Mouse (Mus musculus) lung, embryonic 15.5 days (tissue): ENCODE results near the gene Cfi. TPM values are rescaled to one million over a fixed set of nuclear protein-coding genes. Genes with fewer than 3 reads are reported as not detected.

Source experiments
- ATAC-seq: fragments of 200-750 bp; cut with Nextera tagmentation; 2 replicates; pipeline ENCODE4 v1.8.0; 2017; ENCODE audit warnings: moderate number of reproducible peaks, borderline replicate concordance; ENCODE audit not compliant: low FRiP score, low TSS enrichment; ENCODE audit errors: extremely low read depth
- H3K27ac ChIP-seq: fragments of 300-500 bp; sonication (generic); 2 replicates; pipeline ENCODE4 v1.5.1; 2015; ENCODE audit warnings: moderate library complexity, mild to moderate bottlenecking, inconsistent platforms
- H3K27me3 ChIP-seq: fragments of 300-500 bp; sonication (generic); 2 replicates; pipeline ENCODE4 v1.6.1; 2015; ENCODE audit warnings: inconsistent platforms
- H3K36me3 ChIP-seq: fragments of 300-500 bp; sonication (generic); 2 replicates; pipeline ENCODE4 v1.6.1; 2015; ENCODE audit warnings: inconsistent platforms
- H3K4me1 ChIP-seq: fragments of 300-500 bp; sonication (generic); 2 replicates; pipeline ENCODE4 v1.6.1; 2015; ENCODE audit warnings: inconsistent platforms
- H3K4me2 ChIP-seq: fragments of 300-500 bp; sonication (generic); 2 replicates; pipeline ENCODE4 v1.6.1; 2015; ENCODE audit warnings: inconsistent platforms, mild to moderate bottlenecking, moderate library complexity
- H3K4me3 ChIP-seq: fragments of 300-500 bp; sonication (generic); 2 replicates; pipeline ENCODE4 v1.5.1; 2015; ENCODE audit warnings: mild to moderate bottlenecking, inconsistent platforms
- H3K9ac ChIP-seq: fragments of 300-500 bp; sonication (generic); 2 replicates; pipeline ENCODE4 v1.6.1; 2015; ENCODE audit warnings: inconsistent platforms
- H3K9me3 ChIP-seq: fragments of 300-500 bp; sonication (generic); 2 replicates; pipeline ENCODE4 v1.6.1; 2016; ENCODE audit warnings: inconsistent platforms
- whole genome bisulfite sequencing: fragments of 180-500 bp; shearing (Covaris S2); methylation state at CpG from one replicate; pipeline ENCODE4 v1.1.7; 2015; 5-methylcytosine and 5-hydroxymethylcytosine counted together
- polyA plus RNA-seq: library from polyadenylated mRNA; unstranded; fragments of >200 nt; fragmentation: Nextera tagmentation; extraction: Ambion mirVana; gene quantifications from 2 replicates; pipeline ENCODE4 v1.2.1, GENCODE M21; 2015

Cfi gene
- polyA plus RNA-seq, 1 experiment from 2014 or later, result 19.8 TPM

DNA sequence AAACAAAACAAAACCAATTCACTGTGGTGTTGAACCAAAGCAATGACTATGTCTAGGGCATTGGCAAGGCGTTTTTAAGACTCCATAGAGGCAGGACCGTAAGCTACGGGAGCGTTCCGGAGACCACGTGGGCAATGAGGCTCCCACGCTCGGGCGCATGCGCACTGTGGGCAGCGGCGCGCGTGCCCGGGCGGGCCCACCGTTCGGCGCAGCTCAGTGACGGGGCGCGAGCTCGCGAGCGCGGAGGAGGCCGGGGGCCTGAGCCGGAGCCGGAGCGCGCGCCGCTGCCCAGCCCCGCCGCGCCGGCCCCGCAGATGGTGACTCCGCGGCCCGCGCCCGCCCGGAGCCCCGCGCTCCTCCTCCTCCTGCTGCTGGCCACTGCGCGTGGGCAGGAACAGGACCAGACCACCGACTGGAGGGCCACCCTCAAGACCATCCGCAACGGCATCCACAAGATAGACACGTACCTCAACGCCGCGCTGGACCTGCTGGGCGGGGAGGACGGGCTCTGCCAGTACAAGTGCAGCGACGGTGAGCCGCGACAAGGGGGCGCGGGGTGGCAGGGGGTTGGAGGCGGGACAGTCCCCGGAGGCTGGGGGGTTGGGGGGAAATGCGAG is 42.8 kb downstream of the Cfi start, which contains the start of gene Pla2g12a:
Gene Pla2g12a, plus strand, starts transcription at position 202 of the 617 bp plus-strand sequence.
- Histone ChIP-seq H3K4me1 (peaks cover 10% of the 10 kb centered on the region), H3K27me3 (no peaks in the 10 kb centered on the region), H3K4me3 (peak within 1 kb of the TSS; percentile 76), H3K9ac (peak within 1 kb of the TSS; percentile 61), H3K27ac (peak within 1 kb of the TSS; percentile 74), H3K9me3 (no peaks in the 10 kb centered on the region), H3K4me2 (peak within 1 kb of the TSS; percentile 89), H3K36me3 (no peaks in the 10 kb centered on the region)
- under 1% methylated on average over 46 of the region's 66 CpGs for WGBS
- peak; percentile 85 for ATAC-seq

DNA sequence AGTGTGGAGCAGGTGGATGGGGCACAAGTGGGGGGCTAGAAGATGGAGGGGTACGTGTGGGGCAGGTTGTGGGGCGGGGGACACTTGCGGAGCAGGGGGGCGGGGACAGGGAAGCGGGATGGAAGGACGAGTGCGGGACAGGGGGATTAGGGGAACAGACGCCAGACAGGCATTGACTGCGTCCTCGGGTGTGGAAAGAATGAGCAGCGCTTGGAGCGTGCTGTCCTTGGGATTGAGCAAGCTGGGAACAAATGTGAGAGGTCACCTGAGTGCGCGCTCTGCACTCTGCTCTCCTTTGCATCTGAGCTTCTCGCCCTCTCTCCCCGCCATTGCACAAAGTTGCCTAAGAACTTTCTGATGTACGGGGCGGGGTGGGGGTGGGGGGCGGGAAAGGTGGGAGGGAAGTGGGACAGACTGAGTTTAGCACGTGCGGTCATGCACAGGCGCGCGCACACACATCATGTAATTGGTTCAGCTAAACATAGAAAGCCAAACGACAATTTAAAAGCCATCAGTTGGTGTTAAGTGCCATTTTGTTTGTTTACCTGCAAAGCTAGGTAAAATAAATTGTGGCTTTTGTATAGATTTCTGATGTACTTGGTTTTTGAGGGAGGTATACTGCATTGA is 43.6 kb downstream of the Cfi start:
- Histone ChIP-seq H3K27me3 (no peaks in the 10 kb centered on the region), H3K4me1 (peaks cover 10% of the 10 kb centered on the region), H3K9me3 (no peaks in the 10 kb centered on the region), H3K4me3 (peak overlapping the region; percentile 76), H3K27ac (peak overlapping the region; percentile 74), H3K9ac (peak overlapping the region; percentile 61), H3K4me2 (peak overlapping the region; percentile 89), H3K36me3 (no peaks in the 10 kb centered on the region)
- WGBS, result 1% methylated on average over 25 of the region's 25 CpGs
- ATAC-seq, result peak; percentile 60

DNA sequence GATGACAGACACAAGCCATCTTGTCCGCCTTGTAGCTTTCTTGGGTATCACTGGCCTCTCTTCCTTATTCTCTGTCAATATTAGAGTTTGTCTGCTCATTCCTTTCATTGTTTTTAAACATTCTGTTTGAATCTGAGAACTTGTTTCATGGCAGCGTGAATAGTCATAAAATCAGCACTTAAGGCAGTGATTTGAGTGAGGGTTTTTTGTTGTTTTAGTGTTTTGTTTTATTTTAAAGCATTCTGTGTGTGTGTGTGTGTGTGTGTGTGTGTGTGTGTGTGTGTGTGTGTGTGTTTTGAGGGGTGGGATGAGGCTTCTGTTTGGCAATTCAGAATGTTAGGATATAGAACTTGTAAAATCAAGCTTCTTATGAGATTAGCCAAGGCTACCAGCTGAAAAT is 44.2 kb downstream of the Cfi start:
- 0 out of 2 replicates have a peak overlapping the region, but pooled peaks have one; percentile 61 for H3K9ac ChIP-seq
- peak overlapping the region; percentile 76; the same call in 1 of the 2 replicates for H3K4me3 ChIP-seq
- H3K27ac ChIP-seq, result no peak overlapping the region

GRCm38 (mm10) chr3:129880925-129881593 is 45.4 kb downstream of the Cfi start:
- Histone ChIP-seq H3K27ac (no peak overlapping the region), H3K4me2 (no peak overlapping the region), H3K9ac (no peak overlapping the region), H3K9me3 (no peaks in the 10 kb centered on the region), H3K4me1 (peaks cover 10% of the 10 kb centered on the region), H3K36me3 (no peaks in the 10 kb centered on the region), H3K27me3 (no peaks in the 10 kb centered on the region), H3K4me3 (no peak overlapping the region)
- WGBS, result 59% methylated on average over 8 of the region's 8 CpGs
- no peak for ATAC-seq

More for the DNA sequence above, 44.2 kb downstream of the Cfi start:
- Histone ChIP-seq H3K27me3 (no peaks in the 10 kb centered on the region), H3K4me2 (peak overlapping the region; percentile 89), H3K4me1 (peaks cover 10% of the 10 kb centered on the region), H3K36me3 (no peaks in the 10 kb centered on the region), H3K9me3 (no peaks in the 10 kb centered on the region)
- ATAC-seq, result no peak
- 81% methylated on average over 2 of the region's 2 CpGs for WGBS

DNA sequence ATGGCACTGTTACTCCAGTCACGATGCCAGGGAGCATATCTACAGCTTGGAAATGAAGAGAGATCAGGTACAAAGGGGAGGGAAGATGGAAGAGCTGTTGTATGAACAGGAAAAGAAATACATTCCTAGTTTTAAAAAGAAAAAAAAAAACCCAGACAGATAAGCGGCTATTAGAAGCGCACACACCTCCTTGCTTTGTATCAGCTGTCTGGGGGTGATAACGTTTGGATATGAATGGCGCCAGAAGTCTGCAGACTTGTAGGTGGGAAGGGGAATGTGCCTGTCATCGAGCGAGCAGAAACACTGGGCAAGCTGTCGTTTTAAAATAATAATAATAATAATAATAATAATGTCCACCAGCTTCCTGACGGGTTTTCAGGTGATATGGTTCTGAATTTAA is 49.9 kb downstream of the Cfi start:
- H3K9me3 ChIP-seq, result no peaks in the 10 kb centered on the region
- WGBS, result 56% methylated on average over 9 of the region's 9 CpGs
- ATAC-seq, result no peak
- no peaks in the 10 kb centered on the region for H3K27me3 ChIP-seq
- H3K4me1 ChIP-seq, result no peaks in the 10 kb centered on the region
- no peak overlapping the region for H3K4me3 ChIP-seq
- H3K36me3 ChIP-seq, result peaks cover 4% of the 10 kb centered on the region; the same call in 1 of the 2 replicates
- H3K27ac ChIP-seq, result no peak overlapping the region
- H3K4me2 ChIP-seq, result no peak overlapping the region
- no peak overlapping the region for H3K9ac ChIP-seq

GRCm38 (mm10) chr3:129886430-129886829 is 50.7 kb downstream of the Cfi start:
- WGBS, result 41% methylated on average over 5 of the region's 5 CpGs
- H3K27ac ChIP-seq, result no peak overlapping the region
- no peaks in the 10 kb centered on the region for H3K27me3 ChIP-seq
- peaks cover 5% of the 10 kb centered on the region; the same call in 1 of the 2 replicates for H3K36me3 ChIP-seq
- H3K4me1 ChIP-seq, result no peaks in the 10 kb centered on the region
- no peak overlapping the region for H3K9ac ChIP-seq
- no peak overlapping the region for H3K4me3 ChIP-seq
- H3K9me3 ChIP-seq, result no peaks in the 10 kb centered on the region
- no peak overlapping the region for H3K4me2 ChIP-seq
- ATAC-seq, result no peak

DNA sequence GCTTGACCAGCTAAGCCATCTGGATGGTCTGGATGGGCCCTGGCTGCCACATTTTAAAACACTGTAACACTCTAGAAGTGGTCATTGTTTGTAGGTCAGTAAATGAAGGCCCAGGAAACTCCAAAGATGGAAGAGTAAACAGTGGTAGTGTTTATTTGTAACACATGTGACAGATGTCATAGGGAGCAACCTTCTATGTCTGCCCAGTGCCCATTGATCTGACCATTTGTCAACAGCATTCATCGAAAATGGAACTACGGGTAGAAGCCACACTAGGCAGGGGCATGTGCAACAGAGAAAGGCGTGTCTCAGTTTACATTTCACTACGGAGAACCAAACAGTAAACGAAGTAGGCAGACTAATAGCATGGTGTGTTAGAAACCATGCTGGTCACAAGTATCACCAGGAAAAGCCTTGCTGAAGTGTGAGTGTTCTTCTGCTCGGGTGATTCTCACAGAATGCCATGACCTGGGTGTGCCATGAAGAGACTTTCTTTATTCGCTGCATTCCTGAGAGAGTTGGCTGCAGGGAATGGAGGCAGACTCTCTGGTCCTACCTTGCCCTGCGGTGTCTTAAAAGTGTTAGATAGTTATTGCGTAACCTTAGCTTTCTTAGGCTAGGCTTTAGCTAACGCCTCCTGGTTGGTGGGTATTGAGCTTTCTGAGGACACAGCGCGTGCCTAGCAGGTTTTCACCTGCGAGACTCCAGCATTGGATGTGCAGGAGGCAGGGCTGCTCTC is 52.3 kb downstream of the Cfi start:
- 71% methylated on average over 13 of the region's 13 CpGs for WGBS
- ATAC-seq, result no peak
- H3K4me3 ChIP-seq, result no peak overlapping the region

GRCm38 (mm10) chr3:129892003-129892402 is 56.3 kb downstream of the Cfi start:
- Histone ChIP-seq H3K4me2 (no peak overlapping the region), H3K9me3 (no peaks in the 10 kb centered on the region), H3K4me3 (no peak overlapping the region), H3K27me3 (no peaks in the 10 kb centered on the region), H3K4me1 (no peaks in the 10 kb centered on the region), H3K36me3 (peaks cover 12% of the 10 kb centered on the region; the same call in 1 of the 2 replicates), H3K9ac (no peak overlapping the region), H3K27ac (no peak overlapping the region)
- 76% methylated on average over 5 of the region's 5 CpGs for WGBS
- no peak for ATAC-seq

More for the DNA sequence above, 52.3 kb downstream of the Cfi start:
- Histone ChIP-seq H3K4me1 (no peaks in the 10 kb centered on the region), H3K36me3 (peaks cover 10% of the 10 kb centered on the region; the same call in 1 of the 2 replicates), H3K27ac (no peak overlapping the region), H3K27me3 (no peaks in the 10 kb centered on the region), H3K4me2 (no peak overlapping the region), H3K9me3 (no peaks in the 10 kb centered on the region), H3K9ac (no peak overlapping the region)

GRCm38 (mm10) chr3:129893143-129893542 is 57.5 kb downstream of the Cfi start:
- H3K9ac ChIP-seq, result no peak overlapping the region
- H3K9me3 ChIP-seq, result no peaks in the 10 kb centered on the region
- peaks cover 12% of the 10 kb centered on the region; the same call in 1 of the 2 replicates for H3K36me3 ChIP-seq
- 94% methylated on average over 3 of the region's 3 CpGs for WGBS
- no peak for ATAC-seq
- no peaks in the 10 kb centered on the region for H3K4me1 ChIP-seq
- no peak overlapping the region for H3K4me2 ChIP-seq
- no peak overlapping the region for H3K27ac ChIP-seq
- H3K27me3 ChIP-seq, result no peaks in the 10 kb centered on the region
- H3K4me3 ChIP-seq, result no peak overlapping the region

GRCm38 (mm10) chr3:129896591-129896990 is 60.9 kb downstream of the Cfi start:
- Histone ChIP-seq H3K4me2 (no peak overlapping the region), H3K27me3 (no peaks in the 10 kb centered on the region), H3K9me3 (no peaks in the 10 kb centered on the region), H3K4me1 (0 out of 2 replicates have a peak, but pooled peaks cover 2% of the 10 kb centered on the region), H3K36me3 (0 out of 2 replicates have a peak, but pooled peaks cover 8% of the 10 kb centered on the region), H3K27ac (no peak overlapping the region), H3K9ac (no peak overlapping the region), H3K4me3 (no peak overlapping the region)
- no peak for ATAC-seq
- 33% methylated on average over 6 of the region's 6 CpGs for WGBS

- no peak for ATAC-seq
- Histone ChIP-seq H3K27me3 (no peaks in the 10 kb centered on the region), H3K4me1 (peaks cover 15% of the 10 kb centered on the region), H3K27ac (no peak overlapping the region), H3K4me2 (no peak overlapping the region), H3K9me3 (no peaks in the 10 kb centered on the region), H3K4me3 (no peak overlapping the region), H3K36me3 (no peaks in the 10 kb centered on the region), H3K9ac (no peak overlapping the region)
- 65% methylated on average over 4 of the region's 4 CpGs for WGBS
Measured at GRCm38 (mm10) chr3:129898886-129899285, 63.2 kb downstream of the Cfi start.
